Mouse (Mus musculus): ENCODE data around the gene Slc9a3r2. TPM values are rescaled to one million over a fixed set of nuclear protein-coding genes. Genes with fewer than 3 reads are reported as not detected.
"Not testable (repeated sequence)": the region's sequence is repeated elsewhere in the genome, so short reads cannot be mapped to it uniquely, and the experiment has no call there.

Gene Slc9a3r2
- polyA plus RNA-seq, 1 experiment from 2014 or later: 58.9 TPM

DNA sequence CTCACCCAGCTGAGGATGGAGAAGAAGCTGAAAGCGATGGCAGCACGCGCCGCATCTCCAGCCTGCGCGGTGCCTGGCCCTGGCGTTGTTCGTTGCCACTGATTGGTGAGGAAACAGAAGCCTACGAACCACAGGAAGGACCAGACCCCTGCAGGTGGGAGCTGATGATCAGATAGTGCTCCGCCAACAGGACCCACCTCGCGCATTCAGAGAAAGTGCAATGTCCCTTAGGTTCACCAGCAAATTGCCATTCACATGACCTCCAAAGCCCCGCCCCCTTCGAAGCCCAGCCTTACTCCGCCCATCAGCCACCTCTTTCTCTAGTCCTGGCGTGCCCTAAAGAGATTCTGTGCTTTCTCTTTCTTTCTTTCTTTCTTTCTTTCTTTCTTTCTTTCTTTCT lies 36.4 kb upstream of the Slc9a3r2 start:
- no peak for ATAC-seq (ENCODE audit: insufficient number of reproducible peaks, insufficient read depth, low FRiP score, low TSS enrichment, low read depth)
- Histone ChIP-seq H3K4me3 (replicated peaks) (peak overlapping the region; percentile 16; the same call in 1 of the 2 replicates), H3K9me3 (no peaks in the 10 kb centered on the region), H3K36me3 (peaks cover 11% of the 10 kb centered on the region), H3K27ac (no peak overlapping the region), H3K27me3 (peaks cover 56% of the 10 kb centered on the region), H3K4me1 (replicated peaks) (peaks cover 15% of the 10 kb centered on the region), H3K9ac (replicated peaks) (no peak overlapping the region), H3K4me2 (peak overlapping the region; percentile 44)
- 22% methylated on average over 16 of the region's 16 CpGs for WGBS

DNA sequence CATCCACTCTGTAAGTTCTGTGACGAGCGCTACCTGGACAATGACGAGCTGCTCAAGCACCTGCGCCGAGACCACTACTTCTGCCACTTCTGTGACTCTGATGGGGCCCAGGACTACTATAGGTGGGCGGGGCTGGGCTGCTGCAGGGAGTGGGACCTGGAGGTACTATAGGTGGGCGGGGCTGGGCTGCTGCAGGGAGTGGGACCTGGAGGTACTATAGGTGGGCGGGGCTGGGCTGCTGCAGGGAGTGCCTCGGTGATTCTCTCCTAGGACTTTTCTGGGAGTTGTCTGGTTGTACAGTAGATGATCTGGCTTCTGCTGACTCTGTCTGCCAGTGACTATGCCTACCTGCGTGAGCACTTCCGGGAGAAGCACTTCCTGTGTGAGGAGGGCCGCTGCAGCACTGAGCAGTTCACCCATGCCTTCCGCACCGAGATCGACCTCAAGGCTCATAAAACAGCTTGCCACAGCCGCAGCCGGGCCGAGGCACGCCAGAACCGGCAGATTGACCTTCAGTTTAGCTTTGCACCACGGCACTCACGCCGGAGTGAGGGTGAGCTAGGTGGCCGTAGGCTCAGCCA lies 27.5 kb upstream of the Slc9a3r2 start:
- no peak for ATAC-seq (ENCODE audit: insufficient number of reproducible peaks, insufficient read depth, low FRiP score, low TSS enrichment, low read depth)
- WGBS: 86% methylated on average over 24 of the region's 24 CpGs
- peaks cover under 1% of the 10 kb centered on the region; the same call in 1 of the 2 replicates for H3K4me1 ChIP-seq (replicated peaks)
- H3K9ac ChIP-seq (replicated peaks): no peak overlapping the region
- no peaks in the 10 kb centered on the region for H3K9me3 ChIP-seq
- H3K27me3 ChIP-seq: no peaks in the 10 kb centered on the region
- H3K4me3 ChIP-seq (replicated peaks): no peak overlapping the region
- H3K27ac ChIP-seq: no peak overlapping the region
- H3K4me2 ChIP-seq: no peak overlapping the region
- H3K36me3 ChIP-seq: peaks cover 67% of the 10 kb centered on the region

DNA sequence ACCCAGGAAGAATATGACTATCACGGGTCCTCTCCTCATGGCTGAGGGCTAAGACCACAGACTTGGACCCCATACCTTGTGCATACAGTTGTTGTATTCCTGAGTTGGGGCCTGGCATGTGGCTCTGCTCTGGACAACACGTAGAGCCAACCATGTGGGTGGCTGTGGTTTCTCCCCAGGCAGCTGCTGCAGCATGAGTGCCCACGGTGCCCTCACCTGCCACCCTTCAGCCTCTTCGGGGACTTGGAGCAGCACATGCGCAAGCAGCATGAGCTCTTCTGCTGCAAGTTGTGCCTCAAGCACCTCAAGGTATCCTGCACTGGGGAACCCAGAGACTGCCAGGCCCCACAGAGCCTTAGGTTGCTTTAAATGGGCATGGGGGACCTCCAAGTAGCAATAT lies 26.8 kb upstream of the Slc9a3r2 start:
- H3K4me1 ChIP-seq (replicated peaks): peaks cover 8% of the 10 kb centered on the region
- H3K4me2 ChIP-seq: no peak overlapping the region
- WGBS: 91% methylated on average over 5 of the region's 5 CpGs
- no peak overlapping the region for H3K4me3 ChIP-seq (replicated peaks)
- no peak for ATAC-seq (ENCODE audit: insufficient number of reproducible peaks, insufficient read depth, low FRiP score, low TSS enrichment, low read depth)
- H3K9me3 ChIP-seq: no peaks in the 10 kb centered on the region
- H3K27ac ChIP-seq: no peak overlapping the region
- no peak overlapping the region for H3K9ac ChIP-seq (replicated peaks)
- no peaks in the 10 kb centered on the region for H3K27me3 ChIP-seq
- H3K36me3 ChIP-seq: peaks cover 59% of the 10 kb centered on the region

DNA sequence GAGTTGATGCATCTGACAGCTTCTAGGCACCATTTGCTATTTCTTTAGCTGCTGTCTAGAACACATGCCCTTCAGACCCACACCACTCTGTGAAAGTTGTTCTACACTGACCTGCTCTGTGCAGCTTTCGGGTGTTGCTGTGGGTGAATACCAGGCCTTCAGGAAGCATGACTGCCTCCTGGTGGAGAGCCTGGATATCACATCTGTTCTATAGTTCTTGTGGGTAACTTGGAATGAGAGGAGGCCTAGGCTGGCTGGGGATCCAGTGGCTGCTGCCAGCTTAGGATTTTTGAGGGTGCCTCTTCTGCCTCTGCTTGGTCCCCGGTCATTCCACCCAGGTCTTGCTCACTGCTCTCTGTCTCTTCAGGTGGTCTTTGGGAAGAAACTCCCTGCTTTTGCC lies 26.1 kb upstream of the Slc9a3r2 start:
- H3K27me3 ChIP-seq: no peaks in the 10 kb centered on the region
- no peak for ATAC-seq (ENCODE audit: insufficient number of reproducible peaks, insufficient read depth, low FRiP score, low TSS enrichment, low read depth)
- WGBS: 63% methylated on average over 2 of the region's 2 CpGs
- H3K27ac ChIP-seq: no peak overlapping the region
- no peak overlapping the region for H3K4me2 ChIP-seq
- H3K4me3 ChIP-seq (replicated peaks): no peak overlapping the region
- H3K9me3 ChIP-seq: no peaks in the 10 kb centered on the region
- peaks cover 53% of the 10 kb centered on the region for H3K36me3 ChIP-seq
- no peak overlapping the region for H3K9ac ChIP-seq (replicated peaks)
- H3K4me1 ChIP-seq (replicated peaks): peaks cover 15% of the 10 kb centered on the region

DNA sequence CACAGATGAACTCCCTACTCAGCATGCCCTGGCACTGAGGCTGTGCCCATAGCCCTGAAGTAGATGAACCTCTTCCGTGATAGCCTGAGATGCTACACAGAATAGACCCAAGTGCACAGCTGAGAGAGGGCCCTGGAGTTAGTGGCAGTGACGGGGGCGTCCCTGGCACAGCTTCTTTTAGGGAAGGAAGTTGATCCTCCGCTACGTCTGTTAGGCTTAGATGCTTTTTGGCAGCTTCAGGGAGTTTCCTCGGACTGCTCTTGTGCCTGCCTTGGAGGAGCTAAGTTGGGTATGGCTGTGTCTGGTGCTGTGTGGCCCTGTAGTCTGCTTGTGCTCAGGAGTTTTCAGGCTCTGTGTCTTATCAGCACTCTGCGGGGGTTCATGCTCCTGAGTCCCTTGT lies 24.1 kb upstream of the Slc9a3r2 start:
- Histone ChIP-seq H3K4me3 (replicated peaks) (no peak overlapping the region), H3K27ac (no peak overlapping the region), H3K9ac (replicated peaks) (peak overlapping the region; percentile 40; the same call in 1 of the 2 replicates), H3K27me3 (no peaks in the 10 kb centered on the region), H3K4me1 (replicated peaks) (peaks cover 25% of the 10 kb centered on the region), H3K36me3 (peaks cover 33% of the 10 kb centered on the region), H3K9me3 (no peaks in the 10 kb centered on the region), H3K4me2 (no peak overlapping the region)
- no peak for ATAC-seq (ENCODE audit: insufficient number of reproducible peaks, insufficient read depth, low FRiP score, low TSS enrichment, low read depth)
- WGBS: 85% methylated on average over 7 of the region's 7 CpGs

DNA sequence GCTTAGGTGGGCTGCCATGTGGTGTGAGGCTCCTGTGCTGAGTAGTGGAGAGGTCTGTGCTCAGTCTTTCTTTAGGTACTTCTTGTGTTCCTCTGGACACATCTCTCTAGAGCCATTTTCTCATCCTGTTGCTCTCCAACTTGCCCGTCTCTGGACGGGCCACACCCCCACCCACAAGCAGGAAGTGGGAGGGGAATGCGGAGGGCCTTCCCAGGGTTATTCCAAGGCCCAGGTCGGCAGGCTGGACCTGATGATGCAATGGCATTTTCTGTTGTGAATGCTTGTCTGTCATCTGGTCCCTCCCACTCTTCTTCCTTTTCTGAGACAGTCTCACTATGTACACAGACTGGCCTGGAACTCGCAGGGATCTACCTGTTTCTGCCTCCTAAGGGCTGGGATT lies 22.0 kb upstream of the Slc9a3r2 start:
- Histone ChIP-seq H3K9ac (replicated peaks) (peak overlapping the region; percentile 44), H3K27ac (no peak overlapping the region)

DNA sequence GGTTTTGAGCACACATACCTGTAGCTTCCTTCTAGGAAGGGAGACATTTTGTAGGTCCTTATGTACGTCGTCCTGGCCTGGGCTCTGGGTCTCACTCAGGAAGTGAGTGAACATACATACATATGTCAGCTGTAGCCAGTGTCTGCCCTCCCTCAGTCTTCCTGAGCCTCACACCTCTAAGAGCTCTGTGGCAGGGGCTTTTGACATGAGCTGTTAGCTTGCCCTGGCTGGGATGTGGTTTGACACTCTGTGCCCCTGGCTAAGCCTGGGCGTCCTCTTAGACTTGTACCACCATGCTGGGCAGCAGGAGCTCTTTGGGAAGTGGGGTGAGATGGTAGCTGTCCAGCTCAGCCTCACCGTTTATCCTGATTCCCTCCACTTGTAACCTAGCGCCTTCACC lies 21.2 kb upstream of the Slc9a3r2 start:
- Histone ChIP-seq H3K27ac (no peak overlapping the region), H3K9me3 (no peaks in the 10 kb centered on the region), H3K4me2 (peak overlapping the region; percentile 85), H3K4me1 (replicated peaks) (peaks cover 31% of the 10 kb centered on the region), H3K9ac (replicated peaks) (peak overlapping the region; percentile 44), H3K27me3 (no peaks in the 10 kb centered on the region), H3K36me3 (peaks cover 4% of the 10 kb centered on the region; the same call in 1 of the 2 replicates), H3K4me3 (replicated peaks) (0 out of 2 replicates have a peak overlapping the region, but pooled peaks have one; percentile 99)
- 80% methylated on average over 5 of the region's 5 CpGs for WGBS
- no peak for ATAC-seq (ENCODE audit: insufficient number of reproducible peaks, insufficient read depth, low FRiP score, low TSS enrichment, low read depth)

More for the DNA sequence above, 22.0 kb upstream of the Slc9a3r2 start:
- Histone ChIP-seq H3K4me3 (replicated peaks) (no peak overlapping the region), H3K9me3 (no peaks in the 10 kb centered on the region), H3K4me1 (replicated peaks) (peaks cover 31% of the 10 kb centered on the region), H3K4me2 (peak overlapping the region; percentile 85), H3K36me3 (peaks cover 12% of the 10 kb centered on the region), H3K27me3 (no peaks in the 10 kb centered on the region)
- 22% methylated on average over 5 of the region's 5 CpGs for WGBS
- ATAC-seq (ENCODE audit: insufficient number of reproducible peaks, insufficient read depth, low FRiP score, low TSS enrichment, low read depth): no peak

DNA sequence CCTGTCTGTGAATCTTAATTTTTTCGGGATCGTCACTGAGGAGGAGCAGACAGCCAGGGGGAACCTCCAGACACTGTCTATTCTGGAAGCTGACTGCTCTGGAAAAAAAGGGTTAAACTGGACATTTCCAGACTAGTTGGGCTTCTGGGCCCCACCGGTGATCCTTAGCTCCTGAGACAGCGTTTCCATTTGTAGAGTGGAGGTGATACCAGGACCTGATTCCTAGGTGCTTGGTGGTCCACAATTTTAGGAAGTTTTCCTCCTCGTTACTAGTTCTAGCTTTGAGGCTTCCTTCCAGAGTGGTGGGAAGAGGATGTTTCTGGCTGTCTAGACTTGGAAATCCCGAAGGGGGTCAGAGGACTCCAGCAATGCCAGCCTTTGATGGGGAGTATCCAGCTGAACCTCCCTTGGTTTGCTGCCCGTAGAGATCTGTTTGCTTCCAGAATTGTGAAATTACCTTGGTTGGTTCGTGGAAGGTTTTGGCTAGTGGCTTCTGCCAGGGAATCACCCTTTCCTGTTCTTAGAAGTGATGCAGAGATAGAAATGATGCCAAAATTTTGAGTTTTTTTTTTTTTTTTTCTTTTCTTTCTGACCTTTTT lies 20.2 kb upstream of the Slc9a3r2 start:
- Histone ChIP-seq H3K27me3 (no peaks in the 10 kb centered on the region), H3K4me1 (replicated peaks) (peaks cover 31% of the 10 kb centered on the region), H3K36me3 (0 out of 2 replicates have a peak, but pooled peaks cover 4% of the 10 kb centered on the region), H3K9me3 (no peaks in the 10 kb centered on the region), H3K9ac (replicated peaks) (peak overlapping the region; percentile 97), H3K27ac (peak overlapping the region; percentile 86), H3K4me2 (peak overlapping the region; percentile 85), H3K4me3 (replicated peaks) (peak overlapping the region; percentile 99)
- 12% methylated on average over 8 of the region's 8 CpGs for WGBS
- ATAC-seq (ENCODE audit: insufficient number of reproducible peaks, insufficient read depth, low FRiP score, low TSS enrichment, low read depth): no peak

DNA sequence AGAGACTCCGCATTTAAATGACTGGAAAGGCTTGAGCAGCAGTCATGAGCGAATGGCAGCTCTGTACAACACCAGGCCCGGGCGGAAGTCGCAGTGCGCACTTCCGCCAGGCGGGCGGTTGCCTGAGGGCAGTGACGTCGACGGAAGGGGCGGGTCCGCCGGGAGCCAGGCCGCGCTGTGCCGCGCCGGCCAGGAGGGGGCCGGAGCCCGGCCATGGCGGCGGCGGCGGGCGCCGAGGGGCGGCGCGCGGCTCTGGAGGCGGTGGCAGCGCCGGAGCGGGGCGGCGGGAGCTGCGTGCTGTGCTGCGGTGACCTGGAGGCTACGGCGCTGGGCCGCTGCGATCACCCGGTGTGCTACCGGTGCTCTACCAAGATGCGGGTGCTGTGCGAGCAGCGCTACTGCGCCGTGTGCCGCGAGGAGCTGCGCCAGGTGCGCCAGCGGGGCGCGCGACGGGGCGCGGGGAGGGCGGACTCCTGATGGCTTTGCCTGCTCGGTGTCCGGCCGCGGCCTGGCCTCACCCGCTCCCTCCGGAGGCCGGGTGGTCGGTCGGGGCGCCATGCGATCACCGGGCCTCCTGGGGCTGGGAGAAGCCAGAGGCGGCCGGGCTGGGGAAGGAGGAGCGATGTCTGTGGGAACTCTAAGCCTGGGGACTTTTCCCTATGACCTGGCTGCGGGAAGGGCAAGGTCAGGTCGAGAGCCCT lies 19.6 kb upstream of the Slc9a3r2 start, which contains the start of gene Zfp598:
Gene Zfp598, plus strand, starts transcription at position 143 of the 701 bp plus-strand sequence.
- Histone ChIP-seq H3K27ac (peak within 1 kb of the TSS; percentile 86), H3K27me3 (no peaks in the 10 kb centered on the region), H3K4me3 (replicated peaks) (peak within 1 kb of the TSS; percentile 99), H3K9me3 (no peaks in the 10 kb centered on the region), H3K4me2 (peak within 1 kb of the TSS; percentile 85), H3K36me3 (0 out of 2 replicates have a peak, but pooled peaks cover 4% of the 10 kb centered on the region), H3K9ac (replicated peaks) (peak within 1 kb of the TSS; percentile 97), H3K4me1 (replicated peaks) (peaks cover 31% of the 10 kb centered on the region)
- under 1% methylated on average over 73 of the region's 80 CpGs for WGBS
- ATAC-seq (ENCODE audit: insufficient number of reproducible peaks, insufficient read depth, low FRiP score, low TSS enrichment, low read depth): peak; percentile 96

DNA sequence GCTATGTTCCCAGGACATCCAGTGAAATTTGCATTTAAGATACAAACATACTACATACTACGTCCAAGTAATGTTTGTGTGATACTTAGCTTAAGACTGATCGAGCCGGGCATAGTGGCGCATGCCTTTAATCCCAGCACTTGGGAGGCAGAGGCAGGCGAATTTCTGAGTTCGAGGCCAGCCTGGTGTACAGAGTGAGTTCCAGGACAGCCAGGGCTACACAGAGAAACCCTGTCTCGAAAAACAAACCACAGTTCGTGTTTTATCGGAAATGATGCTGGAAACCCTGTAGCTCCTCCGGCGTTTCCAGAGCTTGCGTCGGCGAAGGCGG lies 19.1 kb upstream of the Slc9a3r2 start:
- not testable (repeated sequence) for H3K9me3 ChIP-seq, H3K27me3 ChIP-seq, H3K36me3 ChIP-seq
- ATAC-seq (ENCODE audit: insufficient number of reproducible peaks, insufficient read depth, low FRiP score, low TSS enrichment, low read depth): peak; percentile 42
- H3K4me2 ChIP-seq: peak overlapping the region; percentile 85
- H3K27ac ChIP-seq: peak overlapping the region; percentile 86
- 12% methylated on average over 15 of the region's 15 CpGs for WGBS
- peak overlapping the region; percentile 97; the same call in 1 of the 2 replicates for H3K9ac ChIP-seq (replicated peaks)
- H3K4me3 ChIP-seq (replicated peaks): peak overlapping the region; percentile 99
- peaks cover 31% of the 10 kb centered on the region for H3K4me1 ChIP-seq (replicated peaks)

DNA sequence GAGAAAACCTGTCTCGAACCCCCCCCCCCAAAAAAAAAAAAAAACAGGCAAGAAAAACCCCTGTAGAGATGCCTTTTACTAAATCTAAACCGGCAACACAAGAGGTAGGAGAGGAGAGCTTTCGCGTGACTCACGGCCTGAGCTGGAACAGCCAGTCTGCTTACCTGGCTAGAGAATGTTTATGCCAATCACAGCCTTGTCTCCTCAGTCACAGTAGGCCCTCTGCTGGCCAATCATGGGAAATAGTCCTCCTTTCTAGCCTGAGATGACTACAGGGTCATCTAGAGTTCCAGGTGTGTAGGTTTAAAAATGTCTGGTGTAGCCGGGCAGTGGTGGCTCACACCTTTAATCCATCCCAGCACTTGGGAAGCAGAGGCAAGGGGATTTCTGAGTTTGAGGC lies 17.3 kb upstream of the Slc9a3r2 start:
- ATAC-seq (ENCODE audit: insufficient number of reproducible peaks, insufficient read depth, low FRiP score, low TSS enrichment, low read depth): no peak
- Histone ChIP-seq H3K27me3 (no peaks in the 10 kb centered on the region), H3K4me2 (no peak overlapping the region), H3K4me3 (replicated peaks) (no peak overlapping the region), H3K9ac (replicated peaks) (no peak overlapping the region), H3K27ac (no peak overlapping the region), H3K4me1 (replicated peaks) (peaks cover 28% of the 10 kb centered on the region), H3K9me3 (no peaks in the 10 kb centered on the region), H3K36me3 (no peaks in the 10 kb centered on the region)
- WGBS: 26% methylated on average over 6 of the region's 6 CpGs

Measured in limb, embryonic 12.5 days (tissue).